Mouse (Mus musculus): Measurements from ENCODE around the gene Reg3g. TPM values are rescaled to one million over a fixed set of nuclear protein-coding genes. Genes with fewer than 3 reads are reported as not detected.
"Not testable (repeated sequence)": the region's sequence is repeated elsewhere in the genome, so short reads cannot be mapped to it uniquely, and the experiment has no call there.

The Reg3g gene
- total RNA-seq (2014; fragmentation: Nextera tagmentation) (not detected in 2 replicates), total RNA-seq (2017) (not detected in 2 replicates)

- ATAC-seq (replicated peaks; ENCODE audit: low FRiP score, low TSS enrichment, poor library complexity, severe bottlenecking): no peak
Observed at GRCm38 (mm10) chr6:78468772-78469171, at the start of gene Reg3g. Reg3g (minus strand) TSS chr6:78468872.

GRCm38 (mm10) chr6:78515777-78516446 lies 47.2 kb upstream of the Reg3g start:
- ATAC-seq (replicated peaks; ENCODE audit: low FRiP score, low TSS enrichment, poor library complexity, severe bottlenecking): no peak

GRCm38 (mm10) chr6:78512833-78513232 lies 44.2 kb upstream of the Reg3g start:
- no peak for ATAC-seq (replicated peaks; ENCODE audit: low FRiP score, low TSS enrichment, poor library complexity, severe bottlenecking)

- no peak for ATAC-seq (replicated peaks; ENCODE audit: low FRiP score, low TSS enrichment, poor library complexity, severe bottlenecking)
Observed at GRCm38 (mm10) chr6:78510173-78510900, 41.7 kb upstream of the Reg3g start.

- no peak for ATAC-seq (replicated peaks; ENCODE audit: low FRiP score, low TSS enrichment, poor library complexity, severe bottlenecking)
Observed at GRCm38 (mm10) chr6:78505745-78506144, 37.1 kb upstream of the Reg3g start.

GRCm38 (mm10) chr6:78494633-78495032 lies 26.0 kb upstream of the Reg3g start:
- no peak for ATAC-seq (replicated peaks; ENCODE audit: low FRiP score, low TSS enrichment, poor library complexity, severe bottlenecking)

GRCm38 (mm10) chr6:78469287-78469686 lies 615 bp upstream of the Reg3g start:
- no peak for ATAC-seq (replicated peaks; ENCODE audit: low FRiP score, low TSS enrichment, poor library complexity, severe bottlenecking)

GRCm38 (mm10) chr6:78463266-78463665 lies 5.4 kb downstream of the Reg3g start:
- no peak for ATAC-seq (replicated peaks; ENCODE audit: low FRiP score, low TSS enrichment, poor library complexity, severe bottlenecking)

GRCm38 (mm10) chr6:78462360-78462759 lies 6.3 kb downstream of the Reg3g start:
- no peak for ATAC-seq (replicated peaks; ENCODE audit: low FRiP score, low TSS enrichment, poor library complexity, severe bottlenecking)

GRCm38 (mm10) chr6:78460191-78460825 lies 8.4 kb downstream of the Reg3g start:
- ATAC-seq (replicated peaks; ENCODE audit: low FRiP score, low TSS enrichment, poor library complexity, severe bottlenecking): no peak

- ATAC-seq (replicated peaks; ENCODE audit: low FRiP score, low TSS enrichment, poor library complexity, severe bottlenecking): no peak
Observed at GRCm38 (mm10) chr6:78452804-78453203, 15.9 kb downstream of the Reg3g start.

- ATAC-seq (replicated peaks; ENCODE audit: low FRiP score, low TSS enrichment, poor library complexity, severe bottlenecking): no peak
Observed at GRCm38 (mm10) chr6:78448409-78448808, 20.3 kb downstream of the Reg3g start.

- no peak for ATAC-seq (replicated peaks; ENCODE audit: low FRiP score, low TSS enrichment, poor library complexity, severe bottlenecking)
Observed at GRCm38 (mm10) chr6:78447202-78447601, 21.5 kb downstream of the Reg3g start.

GRCm38 (mm10) chr6:78425497-78425896 lies 43.2 kb downstream of the Reg3g start:
- no peak for ATAC-seq (replicated peaks; ENCODE audit: low FRiP score, low TSS enrichment, poor library complexity, severe bottlenecking)

- ATAC-seq (replicated peaks; ENCODE audit: low FRiP score, low TSS enrichment, poor library complexity, severe bottlenecking): not testable (repeated sequence)
Observed at GRCm38 (mm10) chr6:78422411-78422810, 46.3 kb downstream of the Reg3g start, which contains the start of gene Reg1. Reg1 (plus strand) TSS chr6:78422711.

Other genes starting within 250 kb of the Reg3g start
- not detected in 2 replicates for gene Reg3b, start 98.2 kb downstream of the Reg3g start, total RNA-seq (2014; fragmentation: Nextera tagmentation)
- not detected in 2 replicates for gene Reg3b, start 98.2 kb downstream of the Reg3g start, total RNA-seq (2017)
- not detected in 2 replicates for gene Reg3d, start 90.0 kb downstream of the Reg3g start, total RNA-seq (2014; fragmentation: Nextera tagmentation)
- not detected in 2 replicates for gene Reg3d, start 90.0 kb downstream of the Reg3g start, total RNA-seq (2017)
- not detected in 2 replicates for gene Reg3a, start 88.2 kb downstream of the Reg3g start, total RNA-seq (2014; fragmentation: Nextera tagmentation)
- gene Reg3a, start 88.2 kb downstream of the Reg3g start, total RNA-seq (2017): not detected in 2 replicates
- gene Reg2, start 73.2 kb downstream of the Reg3g start, total RNA-seq (2014; fragmentation: Nextera tagmentation): not detected in 2 replicates
- gene Reg2, start 73.2 kb downstream of the Reg3g start, total RNA-seq (2017): not detected in 2 replicates
- gene Reg1, start 46.2 kb downstream of the Reg3g start, total RNA-seq (2014; fragmentation: Nextera tagmentation): not detected in 2 replicates
- gene Reg1, start 46.2 kb downstream of the Reg3g start, total RNA-seq (2017): not detected in 2 replicates

All from megakaryocyte-erythroid progenitor cell, adult 5-6 weeks (primary cell).